Mouse (Mus musculus): ENCODE data around the gene Yes1. TPM values are rescaled to one million over a fixed set of nuclear protein-coding genes. Genes with fewer than 3 reads are reported as not detected.
A peak's percentile ranks its signal among the peaks of the same experiment; 100 is the strongest.
"Not testable (repeated sequence)": the region's sequence is repeated elsewhere in the genome, so short reads cannot be mapped to it uniquely, and the experiment has no call there.

Gene Yes1
- polyA plus RNA-seq, 1 experiment from 2014 or later = 18.9 TPM

GRCm38 (mm10) chr5:32713703-32714467 is 102.9 kb downstream of the Yes1 start:
- H3K9me3 ChIP-seq (ENCODE audit: control insufficient read depth, low read length) = no peaks in the 10 kb centered on the region
- H3K27me3 ChIP-seq (replicated peaks; ENCODE audit: control insufficient read depth, insufficient read depth, low read length) = no peaks in the 10 kb centered on the region
- no peaks in the 10 kb centered on the region for H3K4me1 ChIP-seq (replicated peaks; ENCODE audit: control insufficient read depth, insufficient read depth, low read length)
- peak overlapping the region; percentile 69 for H3K9ac ChIP-seq (ENCODE audit: low read depth, low read length)
- ATAC-seq (replicated peaks; ENCODE audit: low FRiP score) (peak; percentile 94), DNase-seq (ENCODE audit: low spot score) (peak; percentile 95)
- H3K4me2 ChIP-seq = peak overlapping the region; percentile 71
- no peaks in the 10 kb centered on the region for H3K36me3 ChIP-seq (ENCODE audit: control insufficient read depth, insufficient read depth, low read length)
- peak overlapping the region; percentile 66 for H3K4me3 ChIP-seq (ENCODE audit: low read depth, low read length)
- 1% methylated on average over 55 of the region's 55 CpGs for WGBS
- H3K27ac ChIP-seq (ENCODE audit: low read depth, low read length) = peak overlapping the region; percentile 72

GRCm38 (mm10) chr5:32717726-32718125 is 106.8 kb downstream of the Yes1 start:
- Histone ChIP-seq H3K27me3 (replicated peaks; ENCODE audit: control insufficient read depth, insufficient read depth, low read length) (no peaks in the 10 kb centered on the region), H3K4me1 (replicated peaks; ENCODE audit: control insufficient read depth, insufficient read depth, low read length) (no peaks in the 10 kb centered on the region), H3K36me3 (ENCODE audit: control insufficient read depth, insufficient read depth, low read length) (no peaks in the 10 kb centered on the region), H3K27ac (ENCODE audit: low read depth, low read length) (peak overlapping the region; percentile 64), H3K9ac (ENCODE audit: low read depth, low read length) (no peak overlapping the region), H3K9me3 (ENCODE audit: control insufficient read depth, low read length) (no peaks in the 10 kb centered on the region), H3K4me3 (ENCODE audit: low read depth, low read length) (no peak overlapping the region), H3K4me2 (no peak overlapping the region)
- ATAC-seq (replicated peaks; ENCODE audit: low FRiP score) = no peak
- peak; percentile 28 for DNase-seq (ENCODE audit: low spot score)
- WGBS = 40% methylated on average over 1 of the region's 1 CpGs

GRCm38 (mm10) chr5:32718916-32719315 is 107.9 kb downstream of the Yes1 start:
- Histone ChIP-seq H3K4me1 (replicated peaks; ENCODE audit: control insufficient read depth, insufficient read depth, low read length) (no peaks in the 10 kb centered on the region), H3K4me2 (no peak overlapping the region), H3K9me3 (ENCODE audit: control insufficient read depth, low read length) (no peaks in the 10 kb centered on the region), H3K36me3 (ENCODE audit: control insufficient read depth, insufficient read depth, low read length) (no peaks in the 10 kb centered on the region), H3K4me3 (ENCODE audit: low read depth, low read length) (no peak overlapping the region), H3K27ac (ENCODE audit: low read depth, low read length) (peak overlapping the region; percentile 64), H3K27me3 (replicated peaks; ENCODE audit: control insufficient read depth, insufficient read depth, low read length) (no peaks in the 10 kb centered on the region), H3K9ac (ENCODE audit: low read depth, low read length) (no peak overlapping the region)
- DNase-seq (ENCODE audit: low spot score) = peak; percentile 39
- 50% methylated on average over 6 of the region's 6 CpGs for WGBS
- ATAC-seq (replicated peaks; ENCODE audit: low FRiP score) = 0 out of 2 replicates have a peak, but pooled peaks have one; percentile 19

GRCm38 (mm10) chr5:32720416-32720815 is 109.4 kb downstream of the Yes1 start:
- no peaks in the 10 kb centered on the region for H3K4me1 ChIP-seq (replicated peaks; ENCODE audit: control insufficient read depth, insufficient read depth, low read length)
- no peaks in the 10 kb centered on the region for H3K27me3 ChIP-seq (replicated peaks; ENCODE audit: control insufficient read depth, insufficient read depth, low read length)
- no peaks in the 10 kb centered on the region for H3K36me3 ChIP-seq (ENCODE audit: control insufficient read depth, insufficient read depth, low read length)
- no peak overlapping the region for H3K4me3 ChIP-seq (ENCODE audit: low read depth, low read length)
- ATAC-seq (replicated peaks; ENCODE audit: low FRiP score) (no peak), DNase-seq (ENCODE audit: low spot score) (peak; percentile 21)
- no peak overlapping the region for H3K4me2 ChIP-seq
- WGBS = 82% methylated on average over 9 of the region's 9 CpGs
- H3K9ac ChIP-seq (ENCODE audit: low read depth, low read length) = no peak overlapping the region
- no peak overlapping the region for H3K27ac ChIP-seq (ENCODE audit: low read depth, low read length)
- H3K9me3 ChIP-seq (ENCODE audit: control insufficient read depth, low read length) = no peaks in the 10 kb centered on the region

- WGBS = 76% methylated on average over 3 of the region's 3 CpGs
- no peak overlapping the region for H3K27ac ChIP-seq (ENCODE audit: low read depth, low read length)
- no peak overlapping the region for H3K4me3 ChIP-seq (ENCODE audit: low read depth, low read length)
- H3K4me1 ChIP-seq (replicated peaks; ENCODE audit: control insufficient read depth, insufficient read depth, low read length) = no peaks in the 10 kb centered on the region
- H3K36me3 ChIP-seq (ENCODE audit: control insufficient read depth, insufficient read depth, low read length) = no peaks in the 10 kb centered on the region
- DNase-seq (ENCODE audit: low spot score) (no peak), ATAC-seq (replicated peaks; ENCODE audit: low FRiP score) (no peak)
- no peaks in the 10 kb centered on the region for H3K27me3 ChIP-seq (replicated peaks; ENCODE audit: control insufficient read depth, insufficient read depth, low read length)
- no peak overlapping the region for H3K9ac ChIP-seq (ENCODE audit: low read depth, low read length)
- H3K4me2 ChIP-seq = no peak overlapping the region
- no peaks in the 10 kb centered on the region for H3K9me3 ChIP-seq (ENCODE audit: control insufficient read depth, low read length)
Measured at GRCm38 (mm10) chr5:32721316-32721715, 110.3 kb downstream of the Yes1 start.

GRCm38 (mm10) chr5:32722263-32722662 is 111.3 kb downstream of the Yes1 start:
- Histone ChIP-seq H3K36me3 (ENCODE audit: control insufficient read depth, insufficient read depth, low read length) (no peaks in the 10 kb centered on the region), H3K27me3 (replicated peaks; ENCODE audit: control insufficient read depth, insufficient read depth, low read length) (no peaks in the 10 kb centered on the region), H3K9me3 (ENCODE audit: control insufficient read depth, low read length) (no peaks in the 10 kb centered on the region), H3K27ac (ENCODE audit: low read depth, low read length) (no peak overlapping the region), H3K4me2 (no peak overlapping the region), H3K4me1 (replicated peaks; ENCODE audit: control insufficient read depth, insufficient read depth, low read length) (no peaks in the 10 kb centered on the region), H3K9ac (ENCODE audit: low read depth, low read length) (no peak overlapping the region), H3K4me3 (ENCODE audit: low read depth, low read length) (no peak overlapping the region)
- no peak for DNase-seq (ENCODE audit: low spot score)
- no peak for ATAC-seq (replicated peaks; ENCODE audit: low FRiP score)
- 73% methylated on average over 7 of the region's 7 CpGs for WGBS

- H3K4me2 ChIP-seq; H3K4me3 ChIP-seq (ENCODE audit: low read depth, low read length); H3K4me1 ChIP-seq (replicated peaks; ENCODE audit: control insufficient read depth, insufficient read depth, low read length); H3K27ac ChIP-seq (ENCODE audit: low read depth, low read length); H3K36me3 ChIP-seq (ENCODE audit: control insufficient read depth, insufficient read depth, low read length); DNase-seq (ENCODE audit: low spot score); ATAC-seq (replicated peaks; ENCODE audit: low FRiP score); H3K9me3 ChIP-seq (ENCODE audit: control insufficient read depth, low read length); H3K27me3 ChIP-seq (replicated peaks; ENCODE audit: control insufficient read depth, insufficient read depth, low read length); H3K9ac ChIP-seq (ENCODE audit: low read depth, low read length): not testable (repeated sequence)
- WGBS = 80% methylated on average over 8 of the region's 8 CpGs
Measured at GRCm38 (mm10) chr5:32722711-32723110, 111.7 kb downstream of the Yes1 start.

- H3K4me1 ChIP-seq (replicated peaks; ENCODE audit: control insufficient read depth, insufficient read depth, low read length) = no peaks in the 10 kb centered on the region
- no peak for ATAC-seq (replicated peaks; ENCODE audit: low FRiP score)
- H3K36me3 ChIP-seq (ENCODE audit: control insufficient read depth, insufficient read depth, low read length) = no peaks in the 10 kb centered on the region
- no peaks in the 10 kb centered on the region for H3K9me3 ChIP-seq (ENCODE audit: control insufficient read depth, low read length)
- no peak overlapping the region for H3K27ac ChIP-seq (ENCODE audit: low read depth, low read length)
- WGBS = 78% methylated on average over 7 of the region's 7 CpGs
- H3K4me2 ChIP-seq = no peak overlapping the region
- no peaks in the 10 kb centered on the region for H3K27me3 ChIP-seq (replicated peaks; ENCODE audit: control insufficient read depth, insufficient read depth, low read length)
- DNase-seq (ENCODE audit: low spot score) = no peak
- H3K4me3 ChIP-seq (ENCODE audit: low read depth, low read length) = no peak overlapping the region
- H3K9ac ChIP-seq (ENCODE audit: low read depth, low read length) = no peak overlapping the region
Measured at GRCm38 (mm10) chr5:32723981-32724380, 113.0 kb downstream of the Yes1 start.

- not testable (repeated sequence) for H3K4me1 ChIP-seq (replicated peaks; ENCODE audit: control insufficient read depth, insufficient read depth, low read length); H3K27me3 ChIP-seq (replicated peaks; ENCODE audit: control insufficient read depth, insufficient read depth, low read length); ATAC-seq (replicated peaks; ENCODE audit: low FRiP score); H3K9me3 ChIP-seq (ENCODE audit: control insufficient read depth, low read length); H3K36me3 ChIP-seq (ENCODE audit: control insufficient read depth, insufficient read depth, low read length); DNase-seq (ENCODE audit: low spot score); H3K9ac ChIP-seq (ENCODE audit: low read depth, low read length); H3K4me3 ChIP-seq (ENCODE audit: low read depth, low read length); H3K27ac ChIP-seq (ENCODE audit: low read depth, low read length); H3K4me2 ChIP-seq
- WGBS = 68% methylated on average over 3 of the region's 3 CpGs
Measured at GRCm38 (mm10) chr5:32725397-32725796, 114.4 kb downstream of the Yes1 start.
